Mouse (Mus musculus): ENCODE results near the gene Atp8a1. TPM values are rescaled to one million over a fixed set of nuclear protein-coding genes. Genes with fewer than 3 reads are reported as not detected.

The Atp8a1 gene
- polyA plus RNA-seq, 1 experiment, result not detected

- TF ChIP-seq MAX (IDR thresholded peaks at IDR 0.05) (no peak), USF1 (IDR thresholded peaks at IDR 0.05; ENCODE audit: low read depth) (no peak), CEBPB (IDR thresholded peaks at IDR 0.05; ENCODE audit: low read depth) (no peak), CTCF (IDR thresholded peaks at IDR 0.05; ENCODE audit: control insufficient read depth, insufficient read depth, insufficient read length) (no peak), FOSL1 (IDR thresholded peaks at IDR 0.05; ENCODE audit: insufficient read depth, low read length, poor library complexity, severe bottlenecking) (no peak), MYOG (IDR thresholded peaks at IDR 0.05; ENCODE audit: control insufficient read depth, extremely low read depth, insufficient read length) (no peak), MYOD1 (IDR thresholded peaks at IDR 0.05; ENCODE audit: control insufficient read depth, insufficient read length, low read depth) (no peak)
- H3K79me3 ChIP-seq (ENCODE audit: low read depth), result no peaks in the 10 kb centered on the region
These were observed 214.0 kb downstream of the Atp8a1 start for GRCm38 (mm10) chr5:67633138-67633782.

GRCm38 (mm10) chr5:67631261-67631660 lies 216.0 kb downstream of the Atp8a1 start:
- Histone ChIP-seq H3K79me3 (ENCODE audit: low read depth) (no peaks in the 10 kb centered on the region), H3K4me3 (ENCODE audit: insufficient read depth, poor library complexity, severe bottlenecking) (no peak overlapping the region), H3K36me3 (ENCODE audit: control insufficient read depth, insufficient read depth) (no peaks in the 10 kb centered on the region), H3ac (ENCODE audit: control insufficient read depth, insufficient read length, low read depth) (no peak overlapping the region), H3K79me2 (ENCODE audit: control insufficient read depth, insufficient read depth) (no peaks in the 10 kb centered on the region), H3K27me3 (ENCODE audit: control insufficient read depth, insufficient read depth, insufficient read length) (no peaks in the 10 kb centered on the region)
- TF ChIP-seq CTCF (IDR thresholded peaks at IDR 0.05; ENCODE audit: control insufficient read depth, insufficient read depth, insufficient read length), result no peak

More at GRCm38 (mm10) chr5:67633138-67633782, 214.0 kb downstream of the Atp8a1 start:
- Histone ChIP-seq H3K79me2 (ENCODE audit: control insufficient read depth, insufficient read depth) (no peaks in the 10 kb centered on the region), H3K4me3 (ENCODE audit: insufficient read depth, poor library complexity, severe bottlenecking) (no peak overlapping the region), H3ac (ENCODE audit: control insufficient read depth, insufficient read length, low read depth) (no peak overlapping the region), H3K36me3 (ENCODE audit: control insufficient read depth, insufficient read depth) (no peaks in the 10 kb centered on the region), H3K27me3 (ENCODE audit: control insufficient read depth, insufficient read depth, insufficient read length) (no peaks in the 10 kb centered on the region)

GRCm38 (mm10) chr5:67629861-67630260 lies 217.4 kb downstream of the Atp8a1 start:
- no peaks in the 10 kb centered on the region for H3K79me2 ChIP-seq (ENCODE audit: control insufficient read depth, insufficient read depth)
- H3K27me3 ChIP-seq (ENCODE audit: control insufficient read depth, insufficient read depth, insufficient read length), result no peaks in the 10 kb centered on the region
- H3K4me3 ChIP-seq (ENCODE audit: insufficient read depth, poor library complexity, severe bottlenecking), result no peak overlapping the region
- H3ac ChIP-seq (ENCODE audit: control insufficient read depth, insufficient read length, low read depth), result no peak overlapping the region
- no peak for TF ChIP-seq CTCF (IDR thresholded peaks at IDR 0.05; ENCODE audit: control insufficient read depth, insufficient read depth, insufficient read length)
- no peak for TF ChIP-seq FOSL1 (IDR thresholded peaks at IDR 0.05; ENCODE audit: insufficient read depth, low read length, poor library complexity, severe bottlenecking)
- TF ChIP-seq CEBPB (IDR thresholded peaks at IDR 0.05; ENCODE audit: low read depth), result no peak
- TF ChIP-seq MYOD1 (IDR thresholded peaks at IDR 0.05; ENCODE audit: control insufficient read depth, insufficient read length, low read depth), result no peak
- no peak for TF ChIP-seq USF1 (IDR thresholded peaks at IDR 0.05; ENCODE audit: low read depth)
- no peak for TF ChIP-seq MAX (IDR thresholded peaks at IDR 0.05)
- TF ChIP-seq MYOG (IDR thresholded peaks at IDR 0.05; ENCODE audit: control insufficient read depth, extremely low read depth, insufficient read length), result no peak
- no peaks in the 10 kb centered on the region for H3K79me3 ChIP-seq (ENCODE audit: low read depth)
- no peaks in the 10 kb centered on the region for H3K36me3 ChIP-seq (ENCODE audit: control insufficient read depth, insufficient read depth)

- Histone ChIP-seq H3K27me3 (ENCODE audit: control insufficient read depth, insufficient read depth, insufficient read length) (no peaks in the 10 kb centered on the region), H3K79me3 (ENCODE audit: low read depth) (no peaks in the 10 kb centered on the region), H3K79me2 (ENCODE audit: control insufficient read depth, insufficient read depth) (no peaks in the 10 kb centered on the region), H3ac (ENCODE audit: control insufficient read depth, insufficient read length, low read depth) (no peak overlapping the region), H3K36me3 (ENCODE audit: control insufficient read depth, insufficient read depth) (no peaks in the 10 kb centered on the region), H3K4me3 (ENCODE audit: insufficient read depth, poor library complexity, severe bottlenecking) (no peak overlapping the region)
- TF ChIP-seq CTCF (IDR thresholded peaks at IDR 0.05; ENCODE audit: control insufficient read depth, insufficient read depth, insufficient read length), result no peak
- TF ChIP-seq MYOD1 (IDR thresholded peaks at IDR 0.05; ENCODE audit: control insufficient read depth, insufficient read length, low read depth), result no peak
- no peak for TF ChIP-seq CEBPB (IDR thresholded peaks at IDR 0.05; ENCODE audit: low read depth)
- no peak for TF ChIP-seq USF1 (IDR thresholded peaks at IDR 0.05; ENCODE audit: low read depth)
- TF ChIP-seq MYOG (IDR thresholded peaks at IDR 0.05; ENCODE audit: control insufficient read depth, extremely low read depth, insufficient read length), result no peak
- TF ChIP-seq FOSL1 (IDR thresholded peaks at IDR 0.05; ENCODE audit: insufficient read depth, low read length, poor library complexity, severe bottlenecking), result no peak
These were observed 217.8 kb downstream of the Atp8a1 start for GRCm38 (mm10) chr5:67629440-67629839.

GRCm38 (mm10) chr5:67628180-67628940 lies 218.9 kb downstream of the Atp8a1 start:
- H3K36me3 ChIP-seq (ENCODE audit: control insufficient read depth, insufficient read depth), result no peaks in the 10 kb centered on the region
- TF ChIP-seq FOSL1 (IDR thresholded peaks at IDR 0.05; ENCODE audit: insufficient read depth, low read length, poor library complexity, severe bottlenecking) (no peak), MYOG (IDR thresholded peaks at IDR 0.05; ENCODE audit: control insufficient read depth, extremely low read depth, insufficient read length) (no peak), MYOD1 (IDR thresholded peaks at IDR 0.05; ENCODE audit: control insufficient read depth, insufficient read length, low read depth) (no peak), USF1 (IDR thresholded peaks at IDR 0.05; ENCODE audit: low read depth) (no peak), MAX (IDR thresholded peaks at IDR 0.05) (no peak), CEBPB (IDR thresholded peaks at IDR 0.05; ENCODE audit: low read depth) (no peak), CTCF (IDR thresholded peaks at IDR 0.05; ENCODE audit: control insufficient read depth, insufficient read depth, insufficient read length) (no peak)
- H3K79me2 ChIP-seq (ENCODE audit: control insufficient read depth, insufficient read depth), result no peaks in the 10 kb centered on the region

More at GRCm38 (mm10) chr5:67628180-67628940, 218.9 kb downstream of the Atp8a1 start:
- H3K4me3 ChIP-seq (ENCODE audit: insufficient read depth, poor library complexity, severe bottlenecking), result no peak overlapping the region
- H3K27me3 ChIP-seq (ENCODE audit: control insufficient read depth, insufficient read depth, insufficient read length), result no peaks in the 10 kb centered on the region
- no peak overlapping the region for H3ac ChIP-seq (ENCODE audit: control insufficient read depth, insufficient read length, low read depth)
- H3K79me3 ChIP-seq (ENCODE audit: low read depth), result no peaks in the 10 kb centered on the region

Data from C2C12 (cell line).